Mouse (Mus musculus) monocyte, adult 2 months (primary cell): ENCODE results near the gene Zc3h12c.
"Not testable (repeated sequence)": the region's sequence is repeated elsewhere in the genome, so short reads cannot be mapped to it uniquely, and the experiment has no call there.

Source experiments
- DNase-seq, 2 experiments: peaks; one replicate each; pipeline ENCODE4 v3.0.0; 2022; ENCODE audit warnings: low spot score in 2 of 2, low read depth in 1 of 2

The Zc3h12c gene

DNA sequence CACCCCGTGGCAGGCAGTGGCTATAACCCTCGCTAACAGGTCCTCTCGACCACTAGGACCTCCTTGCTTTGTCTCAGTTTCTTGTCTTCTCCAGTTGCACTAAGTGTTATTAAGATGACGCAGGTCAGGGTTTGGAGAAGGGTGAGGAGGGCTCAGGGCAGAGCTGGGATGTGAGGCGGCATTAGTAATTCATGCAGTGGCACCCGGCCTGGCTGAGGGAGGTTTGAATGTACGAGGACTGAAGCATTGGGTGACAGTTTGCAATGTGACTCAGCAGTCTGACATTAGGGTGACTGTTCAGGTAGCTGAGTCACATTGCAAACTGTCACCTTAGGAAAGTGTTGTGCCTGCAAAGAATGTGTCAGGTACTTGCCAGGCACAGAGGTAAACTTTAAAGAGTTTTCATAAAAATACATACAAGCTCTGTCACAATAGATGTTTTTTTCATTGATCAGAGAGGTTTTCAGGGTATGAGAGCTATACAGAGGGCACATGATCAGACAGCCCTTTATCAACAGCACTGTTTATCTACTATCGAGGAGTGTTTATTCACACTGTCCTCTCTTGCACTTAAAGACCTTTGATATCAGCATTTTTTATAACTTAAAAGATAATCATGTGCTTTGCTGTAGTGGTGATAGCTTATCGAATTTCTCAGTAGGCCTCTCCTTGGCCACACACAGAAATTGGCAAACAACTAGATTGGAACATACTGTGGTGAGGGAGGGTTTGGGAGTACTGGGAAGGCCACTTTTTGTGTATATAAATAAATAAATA, 64.7 kb downstream of the Zc3h12c start:
- no peak for DNase-seq

- DNase-seq: no peak
Observed at GRCm38 (mm10) chr9:52102060-52102844, 66.1 kb downstream of the Zc3h12c start.

DNA sequence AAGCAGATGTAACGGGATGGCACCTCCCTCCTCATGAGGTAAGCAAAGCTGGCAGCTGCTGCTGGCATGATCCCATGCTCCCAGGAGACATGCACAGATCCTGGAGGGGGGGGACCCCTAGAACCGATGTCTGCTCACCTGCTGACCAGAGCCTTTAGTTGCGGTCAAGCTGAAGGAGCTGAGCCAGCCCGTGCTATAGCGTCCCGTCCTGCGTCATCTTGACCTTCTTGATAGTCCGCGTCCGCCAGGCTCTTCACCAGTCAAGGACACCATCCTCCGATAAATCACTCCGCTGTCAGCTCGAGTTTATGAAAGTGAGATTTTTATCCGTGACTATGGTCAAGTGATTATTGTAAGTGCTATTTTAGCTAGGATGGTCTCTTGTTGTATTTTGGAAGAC, 67.9 kb downstream of the Zc3h12c start:
- no peak for DNase-seq

GRCm38 (mm10) chr9:52098600-52098999, 69.8 kb downstream of the Zc3h12c start:
- peak; percentile 31 to 57 for DNase-seq

DNA sequence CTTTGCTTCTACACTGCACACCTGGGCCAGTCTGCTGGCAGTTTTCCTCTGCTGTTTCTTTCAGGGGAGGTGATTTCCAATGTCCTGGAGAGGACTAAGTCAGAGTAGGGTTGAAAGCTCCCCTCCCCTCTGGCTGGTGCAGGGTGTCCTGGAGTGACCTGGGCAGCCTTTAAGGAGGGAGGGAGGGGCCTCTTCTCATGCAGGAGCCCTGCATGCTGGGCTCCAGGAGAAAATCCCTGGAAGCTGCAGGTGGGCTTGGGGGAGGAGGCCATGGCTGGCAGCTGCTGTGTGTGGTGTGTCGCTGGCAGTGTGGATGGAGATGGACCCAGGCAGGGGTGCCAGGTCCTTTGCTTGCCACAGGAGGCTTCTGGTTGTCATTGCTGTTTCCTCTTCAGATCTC, 71.0 kb downstream of the Zc3h12c start:
- DNase-seq: no peak

DNA sequence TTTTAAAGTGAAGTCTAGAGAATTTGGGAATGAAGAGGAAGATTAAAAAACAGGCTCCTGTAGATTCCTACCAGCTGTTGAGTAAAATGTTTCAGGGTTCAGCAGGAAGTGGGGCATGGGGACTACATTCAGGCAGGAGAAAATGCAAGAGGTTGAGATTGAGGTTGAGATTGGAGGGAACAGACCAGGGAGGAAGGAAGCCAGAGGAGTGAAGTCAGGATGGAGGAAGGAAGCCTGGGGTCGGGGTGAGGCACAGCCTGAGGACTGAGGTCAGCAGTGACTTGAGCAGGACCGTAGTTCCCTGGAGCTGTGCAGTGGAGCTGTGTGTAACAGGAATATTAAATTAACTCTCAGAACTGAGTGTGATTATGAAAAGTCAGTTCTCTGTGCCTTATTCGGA, 72.7 kb downstream of the Zc3h12c start:
- DNase-seq: no peak

DNA sequence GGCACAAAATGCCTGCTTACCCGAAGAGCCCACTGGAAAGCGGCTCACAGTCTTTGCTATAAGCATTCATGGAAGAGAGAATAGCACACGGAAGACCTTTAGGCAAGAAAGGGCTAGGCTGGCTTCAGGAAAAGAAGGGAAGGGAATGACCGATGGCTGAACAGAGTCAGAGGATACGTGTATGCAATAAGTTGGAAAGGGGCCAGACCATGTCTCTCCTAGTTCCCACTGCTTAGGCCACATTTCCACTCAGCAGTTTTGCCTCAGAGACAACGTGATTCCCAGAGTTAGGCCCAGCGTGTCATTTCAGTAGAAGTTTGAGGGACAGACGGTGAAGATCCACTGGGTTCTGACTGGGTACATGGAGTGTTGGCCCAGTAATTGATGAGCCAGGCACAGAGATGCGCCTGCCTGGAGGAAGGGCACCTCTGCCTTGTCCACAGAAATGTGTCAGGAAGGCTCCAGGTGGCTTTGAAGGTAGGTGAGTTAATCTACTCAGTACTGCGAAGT, 73.8 kb downstream of the Zc3h12c start:
- no peak for DNase-seq

DNA sequence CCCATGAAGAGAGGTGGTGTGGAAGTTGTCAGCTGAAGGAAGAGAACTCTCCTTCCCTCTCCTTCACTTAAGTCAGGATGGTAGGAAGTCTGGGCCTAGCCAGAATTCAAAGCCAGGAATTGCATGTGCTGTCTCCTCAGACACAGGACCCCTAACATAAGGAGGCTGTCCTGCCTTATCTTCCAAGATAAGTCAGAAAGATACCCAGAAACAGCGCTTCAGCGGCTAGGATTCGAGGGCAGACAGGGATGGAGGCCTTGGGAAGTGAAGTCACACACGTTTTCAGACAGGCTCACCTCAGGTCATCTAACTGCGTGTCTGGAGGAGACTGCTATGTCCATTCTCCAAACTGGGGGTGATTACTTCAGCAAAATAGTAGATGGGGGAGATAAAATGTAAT, 74.4 kb downstream of the Zc3h12c start:
- no peak for DNase-seq

DNA sequence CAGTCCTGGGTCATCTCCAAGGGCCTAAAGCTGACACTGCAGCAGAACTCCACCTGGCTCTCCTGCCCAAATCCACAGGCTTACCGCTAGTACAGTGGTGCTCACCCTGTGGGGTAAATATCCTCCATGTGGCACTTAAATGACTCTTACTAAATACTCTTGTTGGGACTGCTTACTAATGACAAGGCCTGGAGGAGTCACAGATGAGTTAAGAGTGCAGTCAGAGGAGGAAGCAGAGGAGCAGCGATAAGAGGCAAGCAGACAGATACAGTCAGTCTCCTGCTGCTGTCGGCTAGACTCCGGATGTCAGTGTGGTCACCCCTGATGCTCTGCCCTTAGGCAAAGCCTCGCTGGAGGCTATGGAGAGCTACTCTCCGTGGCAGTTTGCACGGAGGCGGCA, 75.3 kb downstream of the Zc3h12c start:
- DNase-seq: no peak

GRCm38 (mm10) chr9:52092311-52092710, 76.1 kb downstream of the Zc3h12c start:
- DNase-seq: no peak

DNA sequence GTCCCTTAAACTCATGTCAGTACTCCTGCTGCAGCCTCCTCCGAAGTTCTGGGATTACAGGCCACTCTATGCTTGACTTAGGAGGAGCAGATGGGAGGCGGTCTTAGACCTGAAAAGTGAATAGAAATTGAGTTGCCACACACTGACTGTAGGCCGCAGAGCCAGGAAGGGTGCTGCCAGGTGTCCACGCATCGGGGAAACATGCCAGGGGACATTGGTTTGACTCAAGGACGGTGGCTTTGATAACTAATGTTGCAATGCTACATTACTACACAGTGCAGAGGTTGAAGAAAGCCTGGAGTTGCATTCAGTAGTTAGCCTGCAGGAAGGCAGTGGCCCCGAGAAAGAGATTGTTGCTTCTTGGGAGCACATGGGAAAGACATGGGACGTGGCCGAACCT, 76.6 kb downstream of the Zc3h12c start:
- no peak for DNase-seq

DNA sequence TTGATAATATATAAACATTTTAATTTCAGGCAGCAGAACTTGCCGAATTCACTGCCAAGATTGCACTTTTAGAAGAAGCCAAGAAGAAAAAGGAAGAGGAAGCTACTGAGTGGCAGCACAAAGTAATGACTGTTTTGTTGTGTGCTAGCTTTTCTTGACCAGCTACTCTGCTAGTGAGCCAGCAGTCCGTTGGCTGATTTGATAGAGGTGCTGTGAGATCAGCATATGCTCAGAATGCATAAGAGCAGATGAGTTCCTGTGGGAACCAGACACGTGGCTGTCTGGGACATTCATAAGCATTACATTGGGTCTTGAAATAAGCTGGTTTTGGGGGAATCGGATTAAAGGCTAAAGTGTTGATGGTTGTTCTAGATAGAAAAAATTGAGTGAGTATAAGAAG, 86.0 kb downstream of the Zc3h12c start:
- no peak for DNase-seq

DNA sequence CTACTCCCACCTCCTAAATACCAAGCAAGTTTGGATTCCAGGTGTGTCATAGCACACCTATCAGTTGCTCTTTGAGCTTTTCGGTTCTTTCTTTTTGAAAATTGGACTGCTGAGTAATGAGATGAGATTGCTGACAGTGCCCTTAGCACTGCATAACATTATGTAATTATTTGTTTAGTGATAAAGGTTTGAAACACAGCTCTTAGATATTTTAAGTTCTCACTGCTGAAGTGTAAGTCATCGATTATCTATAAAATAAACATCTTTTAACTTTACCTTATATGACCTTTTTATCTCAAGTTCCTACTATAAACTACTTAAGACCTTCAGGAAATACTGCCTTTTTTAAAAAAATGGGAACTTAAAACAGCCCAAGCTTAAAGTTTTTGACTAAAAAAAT, 86.4 kb downstream of the Zc3h12c start:
- DNase-seq: no peak

DNA sequence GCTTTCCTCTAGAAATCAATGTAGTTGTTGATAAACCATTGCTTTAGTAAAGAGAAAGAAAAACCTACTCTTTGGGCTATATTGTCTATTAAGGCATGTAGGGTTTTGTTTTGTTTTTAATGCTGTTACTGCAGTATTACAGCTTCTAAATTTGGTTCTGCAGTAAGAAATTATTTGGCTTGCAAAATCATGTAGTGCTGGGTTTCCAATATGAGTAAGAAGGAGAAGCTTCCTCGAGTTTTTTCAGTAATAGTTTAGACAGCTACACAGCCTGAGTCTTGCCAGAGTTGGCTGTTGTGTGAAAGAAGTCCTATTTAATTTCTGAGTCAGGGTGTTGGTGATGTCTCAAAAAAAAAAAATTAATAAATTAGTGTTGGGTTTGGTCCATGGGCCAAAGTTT, 90.7 kb downstream of the Zc3h12c start:
- DNase-seq: no peak

- no peak for DNase-seq
Observed at GRCm38 (mm10) chr9:52076089-52076488, 92.3 kb downstream of the Zc3h12c start.

- no peak for DNase-seq
Observed at GRCm38 (mm10) chr9:52072202-52072601, 96.2 kb downstream of the Zc3h12c start.

DNA sequence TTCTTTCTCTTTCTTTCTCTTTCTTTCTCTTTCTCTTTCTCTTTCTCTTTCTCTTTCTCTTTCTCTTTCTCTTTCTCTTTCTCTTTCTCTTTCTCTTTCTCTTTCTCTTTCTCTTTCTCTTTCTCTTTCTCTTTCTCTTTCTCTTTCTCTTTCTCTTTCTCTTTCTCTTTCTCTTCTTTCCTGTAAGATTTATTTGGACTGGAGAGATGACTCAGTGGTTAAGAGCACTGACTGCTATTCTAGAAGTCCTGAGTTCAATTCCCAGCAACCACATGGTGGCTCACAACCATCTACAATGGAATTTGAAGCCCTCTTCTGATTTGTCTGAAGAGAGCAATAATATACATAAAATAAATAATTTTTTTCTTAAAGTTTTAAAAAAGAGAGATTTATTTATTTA, 97.0 kb downstream of the Zc3h12c start:
- not testable (repeated sequence) for DNase-seq

GRCm38 (mm10) chr9:52070052-52070451, 98.3 kb downstream of the Zc3h12c start:
- no peak for DNase-seq
